Mouse (Mus musculus) megakaryocyte, embryonic 14.5 days (primary cell): ENCODE data around the gene Scn5a. TPM values are rescaled to one million over a fixed set of nuclear protein-coding genes. Genes with fewer than 3 reads are reported as not detected.

Source experiments
- H3K27me3 ChIP-seq: replicated peaks from 2 replicates; pipeline ENCODE3; 2012; ENCODE audit warnings: inconsistent platforms
- H3K36me3 ChIP-seq: replicated peaks from 2 replicates; pipeline ENCODE3; 2012; ENCODE audit warnings: low read length, inconsistent platforms, mixed read lengths
- H3K4me1 ChIP-seq: 2 replicates; pipeline ENCODE4 v1.6.1; 2012; ENCODE audit warnings: inconsistent platforms
- H3K4me3 ChIP-seq: replicated peaks from 2 replicates; pipeline ENCODE3; 2012; ENCODE audit warnings: moderate library complexity, mild to moderate bottlenecking, inconsistent platforms
- H3K9me3 ChIP-seq: 2 replicates; pipeline ENCODE4 v1.6.1; 2012; ENCODE audit warnings: inconsistent platforms
- FLI1 ChIP-seq: IDR thresholded peaks from 2 replicates; pipeline ENCODE4 v1.6.1; 2012; ENCODE audit warnings: low read length, inconsistent platforms, mixed read lengths
- GATA1 ChIP-seq: IDR thresholded peaks from 3 replicates; pipeline ENCODE4 v1.6.1; 2012; ENCODE audit warnings: mixed read lengths, low read length, inconsistent platforms, borderline replicate concordance
- polyA plus RNA-seq: library from polyadenylated mRNA; stranded (reverse); fragments of >175 nt; gene quantifications from 2 replicates; pipeline ENCODE4 v1.2.3, GENCODE M21; 2012; ENCODE audit warnings: low replicate concordance; ENCODE audit not compliant: insufficient read depth

Gene Scn5a
- polyA plus RNA-seq, 1 experiment: 0.04 TPM

GRCm38 (mm10) chr9:119567800-119568199, 11.0 kb downstream of the Scn5a start:
- peaks cover 88% of the 10 kb centered on the region for H3K27me3 ChIP-seq
- peaks cover 23% of the 10 kb centered on the region for H3K9me3 ChIP-seq
- no peak overlapping the region for H3K4me3 ChIP-seq
- no peak for TF ChIP-seq GATA1
- TF ChIP-seq FLI1: no peak
- H3K4me1 ChIP-seq: no peaks in the 10 kb centered on the region; the same call in 1 of the 2 replicates
- no peaks in the 10 kb centered on the region for H3K36me3 ChIP-seq

GRCm38 (mm10) chr9:119566214-119566613, 12.6 kb downstream of the Scn5a start:
- TF ChIP-seq FLI1: no peak
- TF ChIP-seq GATA1: no peak
- Histone ChIP-seq H3K4me1 (no peaks in the 10 kb centered on the region; the same call in 1 of the 2 replicates), H3K36me3 (no peaks in the 10 kb centered on the region), H3K9me3 (peaks cover 23% of the 10 kb centered on the region), H3K4me3 (no peak overlapping the region), H3K27me3 (peaks cover 81% of the 10 kb centered on the region)

- H3K4me1 ChIP-seq: no peaks in the 10 kb centered on the region; the same call in 1 of the 2 replicates
- H3K4me3 ChIP-seq: no peak overlapping the region
- TF ChIP-seq GATA1 (no peak), FLI1 (no peak)
- H3K27me3 ChIP-seq: peaks cover 77% of the 10 kb centered on the region
- H3K9me3 ChIP-seq: peaks cover 23% of the 10 kb centered on the region
- H3K36me3 ChIP-seq: no peaks in the 10 kb centered on the region
These were observed 14.0 kb downstream of the Scn5a start for GRCm38 (mm10) chr9:119564803-119565202.

GRCm38 (mm10) chr9:119563617-119564016, 15.2 kb downstream of the Scn5a start:
- Histone ChIP-seq H3K9me3 (peaks cover 19% of the 10 kb centered on the region), H3K36me3 (no peaks in the 10 kb centered on the region), H3K4me3 (no peak overlapping the region), H3K27me3 (peaks cover 70% of the 10 kb centered on the region), H3K4me1 (no peaks in the 10 kb centered on the region; the same call in 1 of the 2 replicates)
- TF ChIP-seq GATA1 (no peak), FLI1 (no peak)

GRCm38 (mm10) chr9:119562256-119562655, 16.6 kb downstream of the Scn5a start:
- no peaks in the 10 kb centered on the region for H3K36me3 ChIP-seq
- TF ChIP-seq FLI1 (no peak), GATA1 (no peak)
- no peak overlapping the region for H3K4me3 ChIP-seq
- H3K27me3 ChIP-seq: peaks cover 62% of the 10 kb centered on the region
- no peaks in the 10 kb centered on the region; the same call in 1 of the 2 replicates for H3K4me1 ChIP-seq
- peaks cover 8% of the 10 kb centered on the region for H3K9me3 ChIP-seq

- Histone ChIP-seq H3K9me3 (peaks cover 4% of the 10 kb centered on the region; the same call in 1 of the 2 replicates), H3K27me3 (peaks cover 57% of the 10 kb centered on the region), H3K4me3 (no peak overlapping the region), H3K4me1 (no peaks in the 10 kb centered on the region; the same call in 1 of the 2 replicates), H3K36me3 (no peaks in the 10 kb centered on the region)
- TF ChIP-seq FLI1 (no peak), GATA1 (no peak)
These were observed 17.1 kb downstream of the Scn5a start for GRCm38 (mm10) chr9:119561746-119562145.

- Histone ChIP-seq H3K27me3 (peaks cover 44% of the 10 kb centered on the region), H3K4me3 (no peak overlapping the region), H3K4me1 (no peaks in the 10 kb centered on the region; the same call in 1 of the 2 replicates), H3K9me3 (no peaks in the 10 kb centered on the region), H3K36me3 (no peaks in the 10 kb centered on the region)
- no peak for TF ChIP-seq GATA1
- TF ChIP-seq FLI1: no peak
These were observed 19.1 kb downstream of the Scn5a start for GRCm38 (mm10) chr9:119559537-119560276.

- no peaks in the 10 kb centered on the region for H3K36me3 ChIP-seq
- H3K4me3 ChIP-seq: no peak overlapping the region
- no peaks in the 10 kb centered on the region for H3K4me1 ChIP-seq
- no peaks in the 10 kb centered on the region for H3K9me3 ChIP-seq
- H3K27me3 ChIP-seq: peaks cover 40% of the 10 kb centered on the region
- TF ChIP-seq GATA1: no peak
- TF ChIP-seq FLI1: no peak
These were observed 20.5 kb downstream of the Scn5a start for GRCm38 (mm10) chr9:119558119-119558854.

- TF ChIP-seq FLI1 (no peak), GATA1 (no peak)
- Histone ChIP-seq H3K9me3 (peaks cover 3% of the 10 kb centered on the region; the same call in 1 of the 2 replicates), H3K36me3 (no peaks in the 10 kb centered on the region), H3K4me3 (no peak overlapping the region), H3K4me1 (no peaks in the 10 kb centered on the region), H3K27me3 (peaks cover 43% of the 10 kb centered on the region)
These were observed 22.8 kb downstream of the Scn5a start for GRCm38 (mm10) chr9:119556043-119556442.

- peaks cover 15% of the 10 kb centered on the region for H3K9me3 ChIP-seq
- no peaks in the 10 kb centered on the region for H3K36me3 ChIP-seq
- no peak overlapping the region for H3K4me3 ChIP-seq
- TF ChIP-seq FLI1 (no peak), GATA1 (no peak)
- H3K27me3 ChIP-seq: peaks cover 26% of the 10 kb centered on the region
- no peaks in the 10 kb centered on the region for H3K4me1 ChIP-seq
These were observed 31.3 kb downstream of the Scn5a start for GRCm38 (mm10) chr9:119547528-119547927.
